Mouse (Mus musculus) cerebellum, postnatal 25 days (tissue): ENCODE data around the gene Acap2.

Experiments
- DNase-seq, 2 experiments: peaks; one replicate each; pipeline ENCODE4 v3.0.0; 2021; ENCODE audit warnings: mixed read lengths in 2 of 2

Gene Acap2

GRCm38 (mm10) chr16:31043136-31043535 lies 157.9 kb downstream of the Acap2 start:
- no peak for DNase-seq
